Mouse (Mus musculus): Measurements from ENCODE around the gene Hspa5. TPM values are rescaled to one million over a fixed set of nuclear protein-coding genes. Genes with fewer than 3 reads are reported as not detected.
"Not testable (repeated sequence)": the region's sequence is repeated elsewhere in the genome, so short reads cannot be mapped to it uniquely, and the experiment has no call there.

Gene Hspa5
- total RNA-seq, 1 experiment from 2014 or later = 1,112 TPM

DNA sequence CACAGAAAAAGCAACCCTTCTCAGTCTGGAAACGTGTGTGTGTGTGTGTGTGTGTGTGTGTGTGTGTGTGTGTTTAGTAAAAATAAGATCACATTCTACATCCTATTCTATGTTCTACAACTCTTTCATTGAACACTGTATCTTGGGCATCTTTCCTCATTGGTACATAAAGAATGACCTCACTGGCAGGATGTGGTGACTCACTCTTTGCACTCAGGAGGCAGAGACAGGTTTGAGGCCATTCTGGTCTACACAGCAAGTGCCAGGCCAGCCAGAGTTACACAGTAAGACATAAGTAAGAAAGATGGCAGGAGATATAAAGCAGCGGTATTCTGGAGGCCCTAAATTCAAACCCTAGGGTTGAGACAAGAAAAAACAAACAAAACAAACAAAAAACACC, 8.9 kb upstream of the Hspa5 start:
- no peak for ATAC-seq (replicated peaks; ENCODE audit: insufficient number of reproducible peaks, low FRiP score, low TSS enrichment, poor library complexity, severe bottlenecking)

DNA sequence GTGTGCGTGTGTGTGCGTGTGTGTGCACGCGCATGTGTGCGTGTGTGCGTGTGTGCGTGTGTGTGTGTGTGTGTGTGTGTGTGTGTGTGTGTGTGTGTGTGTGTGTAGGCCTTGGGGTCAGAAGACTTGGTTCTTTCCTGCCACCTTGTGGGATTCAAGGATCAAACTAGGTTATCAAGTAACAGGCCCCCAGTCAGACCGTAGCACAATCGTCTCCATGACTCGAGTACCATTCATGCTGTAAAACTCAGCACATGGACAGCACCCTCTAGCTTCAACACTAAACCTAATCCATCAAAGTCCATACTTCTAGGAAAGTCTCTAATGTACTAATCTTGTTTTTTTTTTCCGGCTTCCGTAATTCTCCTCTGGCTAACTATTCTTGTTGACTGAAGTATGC, 7.0 kb upstream of the Hspa5 start:
- no peak for ATAC-seq (replicated peaks; ENCODE audit: insufficient number of reproducible peaks, low FRiP score, low TSS enrichment, poor library complexity, severe bottlenecking)

DNA sequence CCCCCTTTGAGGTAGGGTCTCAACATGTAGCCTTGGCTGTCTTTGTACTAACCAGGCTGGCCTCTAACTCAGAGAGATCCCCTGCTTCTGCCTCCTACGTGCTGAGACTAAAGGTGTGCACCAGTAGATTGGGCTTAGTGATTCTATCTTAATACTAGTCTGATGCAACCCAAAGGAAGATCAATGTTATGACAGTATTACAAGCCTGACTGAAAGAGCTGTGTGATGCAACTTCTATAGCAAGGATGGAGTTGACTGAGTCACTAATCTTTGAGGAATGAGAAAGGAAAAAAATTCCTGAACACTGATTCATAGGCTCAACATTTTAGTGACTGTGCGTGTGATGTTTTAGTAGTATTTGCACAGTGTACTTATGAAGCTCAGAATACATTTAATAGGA, 1.7 kb upstream of the Hspa5 start:
- ATAC-seq (replicated peaks; ENCODE audit: insufficient number of reproducible peaks, low FRiP score, low TSS enrichment, poor library complexity, severe bottlenecking) = no peak

DNA sequence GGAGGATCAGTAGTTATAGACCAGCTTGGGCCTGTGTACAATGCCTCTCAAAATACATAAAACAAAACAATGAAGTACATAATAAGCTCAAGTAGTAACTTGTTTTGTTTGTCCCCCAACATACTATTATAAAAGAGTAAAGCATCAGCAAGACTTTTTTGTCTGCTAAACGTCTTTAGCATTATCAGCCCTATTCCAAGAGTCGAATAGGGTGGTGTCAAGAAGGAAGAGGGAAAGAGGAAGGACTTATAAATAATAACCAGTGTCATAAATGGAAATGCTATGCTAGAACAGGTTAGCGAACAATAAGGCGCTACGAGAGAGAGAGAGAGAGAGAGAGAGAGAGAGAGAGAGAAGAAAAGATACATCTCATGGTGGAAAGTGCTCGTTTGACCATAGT, 819 bp upstream of the Hspa5 start:
- ATAC-seq (replicated peaks; ENCODE audit: insufficient number of reproducible peaks, low FRiP score, low TSS enrichment, poor library complexity, severe bottlenecking) = no peak

DNA sequence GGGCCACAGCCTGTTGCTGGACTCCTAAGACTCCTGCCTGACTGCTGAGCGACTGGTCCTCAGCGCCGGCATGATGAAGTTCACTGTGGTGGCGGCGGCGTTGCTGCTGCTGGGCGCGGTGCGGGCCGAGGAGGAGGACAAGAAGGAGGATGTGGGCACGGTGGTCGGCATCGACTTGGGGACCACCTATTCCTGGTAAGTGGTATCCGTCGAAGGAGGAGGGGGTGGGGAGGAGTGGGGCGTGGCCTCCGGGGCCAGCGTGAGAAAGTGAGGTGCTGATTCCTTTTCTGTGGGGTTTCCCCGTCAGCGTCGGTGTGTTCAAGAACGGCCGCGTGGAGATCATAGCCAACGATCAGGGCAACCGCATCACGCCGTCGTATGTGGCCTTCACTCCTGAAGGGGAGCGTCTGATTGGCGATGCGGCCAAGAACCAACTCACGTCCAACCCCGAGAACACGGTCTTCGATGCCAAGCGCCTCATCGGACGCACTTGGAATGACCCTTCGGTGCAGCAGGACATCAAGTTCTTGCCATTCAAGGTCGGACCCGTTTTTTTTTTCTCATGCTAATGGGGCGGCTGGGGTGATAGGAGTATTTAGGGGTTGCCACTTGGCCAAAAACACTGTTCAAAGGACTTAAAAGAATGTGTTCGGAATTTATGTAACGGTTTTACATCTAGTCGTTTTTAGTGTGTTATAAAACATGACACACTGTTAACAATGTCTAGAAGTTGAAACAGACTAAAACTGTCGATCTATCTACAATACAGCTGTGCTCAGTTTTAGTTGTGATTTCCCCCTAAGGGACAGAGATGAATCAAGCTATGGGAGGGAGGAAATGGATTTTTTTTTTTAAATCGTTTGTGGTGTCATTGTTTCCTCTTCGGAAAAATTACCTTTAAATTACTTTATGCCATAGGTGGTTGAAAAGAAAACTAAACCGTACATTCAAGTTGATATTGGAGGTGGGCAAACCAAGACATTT, 774 bp downstream of the Hspa5 start:
- peak; percentile 18 for ATAC-seq (replicated peaks; ENCODE audit: insufficient number of reproducible peaks, low FRiP score, low TSS enrichment, poor library complexity, severe bottlenecking)

DNA sequence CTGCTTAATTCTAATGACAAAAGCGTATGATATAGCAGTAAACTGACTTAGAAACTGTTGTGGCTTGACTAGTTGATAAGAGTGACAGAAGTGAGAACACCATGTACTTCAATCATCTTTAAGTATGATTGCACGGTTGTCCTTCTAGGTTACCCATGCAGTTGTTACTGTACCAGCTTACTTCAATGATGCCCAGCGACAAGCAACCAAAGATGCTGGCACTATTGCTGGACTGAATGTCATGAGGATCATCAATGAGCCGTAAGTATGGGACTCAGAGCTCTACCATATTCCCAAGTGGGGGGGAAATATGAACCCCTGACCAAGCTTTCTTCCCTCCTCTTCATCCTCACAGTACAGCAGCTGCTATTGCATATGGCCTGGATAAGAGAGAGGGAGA, 1.9 kb downstream of the Hspa5 start:
- ATAC-seq (replicated peaks; ENCODE audit: insufficient number of reproducible peaks, low FRiP score, low TSS enrichment, poor library complexity, severe bottlenecking) = no peak

DNA sequence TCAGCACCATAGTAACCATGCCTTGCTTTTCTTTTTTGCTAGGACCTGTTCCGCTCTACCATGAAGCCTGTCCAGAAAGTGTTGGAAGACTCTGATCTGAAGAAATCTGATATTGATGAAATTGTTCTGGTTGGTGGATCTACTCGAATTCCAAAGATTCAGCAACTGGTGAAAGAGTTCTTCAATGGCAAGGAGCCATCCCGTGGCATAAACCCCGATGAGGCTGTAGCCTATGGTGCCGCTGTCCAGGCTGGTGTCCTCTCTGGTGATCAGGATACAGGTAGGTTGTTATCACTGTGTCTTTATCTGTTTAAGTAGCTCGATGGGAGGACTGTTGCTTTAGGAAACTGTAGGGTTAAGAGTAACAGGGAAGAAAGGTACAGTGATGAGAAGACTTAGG, 2.7 kb downstream of the Hspa5 start:
- no peak for ATAC-seq (replicated peaks; ENCODE audit: insufficient number of reproducible peaks, low FRiP score, low TSS enrichment, poor library complexity, severe bottlenecking)

DNA sequence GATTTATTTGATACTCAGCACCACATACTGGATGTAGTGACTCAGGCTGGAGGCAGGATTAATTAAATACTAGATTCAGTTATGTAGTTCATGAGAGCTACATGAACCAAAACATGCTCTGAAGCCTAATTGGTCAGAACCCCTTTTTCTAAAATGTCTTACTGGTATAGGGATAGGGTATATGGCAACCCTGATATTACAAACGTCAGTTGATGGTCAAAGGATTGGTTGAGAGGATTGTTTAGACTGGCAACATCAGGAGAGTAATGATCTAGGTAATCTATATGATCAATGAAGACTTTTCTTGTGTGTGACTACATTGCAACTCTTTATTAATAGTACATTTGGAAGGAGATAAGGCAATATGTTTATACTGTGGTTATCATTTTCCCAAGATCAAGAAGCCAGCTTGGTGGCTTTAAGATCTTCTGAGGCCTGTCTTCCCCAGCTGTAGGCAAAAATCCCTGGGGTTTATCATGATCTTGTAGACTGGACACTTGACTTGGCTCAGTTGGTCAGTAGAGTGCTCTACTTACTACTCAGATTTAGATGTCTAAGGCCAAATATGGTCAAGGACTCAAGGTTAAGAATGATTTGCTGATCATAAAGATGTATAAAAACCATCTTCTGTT, 5.6 kb downstream of the Hspa5 start:
- ATAC-seq (replicated peaks; ENCODE audit: insufficient number of reproducible peaks, low FRiP score, low TSS enrichment, poor library complexity, severe bottlenecking) = no peak

DNA sequence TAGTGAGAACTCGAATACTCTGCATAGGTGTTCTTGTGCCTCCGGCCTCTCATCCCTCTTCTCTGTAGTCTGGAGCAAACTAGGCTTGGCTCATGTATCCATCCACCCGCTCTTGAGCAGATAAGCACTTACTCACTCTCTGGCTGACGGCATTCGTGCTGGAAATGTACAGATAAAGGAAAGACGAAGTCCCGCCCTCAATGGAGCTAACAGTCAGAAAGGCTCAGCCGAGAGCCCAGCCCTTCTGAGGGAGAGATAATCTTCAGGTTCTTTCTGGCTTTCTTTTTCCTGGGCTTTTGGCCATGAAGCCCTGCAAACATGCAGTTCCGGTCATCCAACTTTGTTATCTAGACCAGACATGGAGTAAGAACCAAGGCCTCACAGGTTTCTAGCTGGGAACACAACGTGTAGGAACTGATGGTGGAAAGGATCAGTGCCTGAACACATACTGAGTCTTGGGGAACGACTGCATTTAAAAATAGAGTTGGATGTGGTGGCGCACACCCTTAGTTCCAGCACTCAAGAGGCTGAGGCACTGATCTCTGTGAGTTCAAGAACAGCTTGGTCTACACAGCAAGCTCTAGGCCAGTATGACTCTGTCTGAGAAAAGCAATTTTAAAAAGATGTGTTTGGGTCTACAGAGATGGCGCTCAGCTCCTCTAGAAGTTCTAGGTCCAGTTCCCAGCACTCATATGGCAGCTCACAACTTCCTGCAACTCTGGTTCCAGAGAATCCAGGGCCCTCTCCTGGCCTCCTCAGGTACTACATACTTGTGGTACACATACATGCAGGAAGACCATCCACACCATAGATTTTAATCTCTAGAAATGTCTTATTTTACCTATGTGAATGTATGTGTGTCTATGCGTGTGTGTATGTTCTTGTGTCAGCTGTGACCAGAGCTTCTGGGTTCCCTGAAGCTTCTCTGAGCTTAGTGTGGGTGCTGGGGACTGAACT, 11.6 kb downstream of the Hspa5 start:
- no peak for ATAC-seq (replicated peaks; ENCODE audit: insufficient number of reproducible peaks, low FRiP score, low TSS enrichment, poor library complexity, severe bottlenecking)

DNA sequence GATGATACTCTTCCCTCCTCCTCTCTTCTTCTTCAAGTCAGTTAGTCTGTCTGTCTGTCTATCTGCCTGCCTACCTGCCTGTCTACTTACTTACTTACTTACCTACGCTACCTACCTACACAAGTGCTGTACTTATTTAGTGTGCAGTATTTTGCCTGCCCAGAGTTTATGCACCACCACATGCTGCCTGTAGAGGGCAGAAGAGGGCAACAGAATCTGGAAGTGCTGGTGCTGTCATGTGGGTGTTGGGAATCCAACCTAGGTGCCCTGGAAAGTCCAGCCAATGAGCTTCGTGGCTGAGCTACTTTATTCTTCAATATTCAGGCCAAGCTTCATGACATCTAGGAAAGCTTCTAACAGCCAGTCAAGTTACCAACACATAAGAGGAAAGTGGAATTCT, 12.3 kb downstream of the Hspa5 start:
- peak; percentile 84 for ATAC-seq (replicated peaks; ENCODE audit: insufficient number of reproducible peaks, low FRiP score, low TSS enrichment, poor library complexity, severe bottlenecking)

DNA sequence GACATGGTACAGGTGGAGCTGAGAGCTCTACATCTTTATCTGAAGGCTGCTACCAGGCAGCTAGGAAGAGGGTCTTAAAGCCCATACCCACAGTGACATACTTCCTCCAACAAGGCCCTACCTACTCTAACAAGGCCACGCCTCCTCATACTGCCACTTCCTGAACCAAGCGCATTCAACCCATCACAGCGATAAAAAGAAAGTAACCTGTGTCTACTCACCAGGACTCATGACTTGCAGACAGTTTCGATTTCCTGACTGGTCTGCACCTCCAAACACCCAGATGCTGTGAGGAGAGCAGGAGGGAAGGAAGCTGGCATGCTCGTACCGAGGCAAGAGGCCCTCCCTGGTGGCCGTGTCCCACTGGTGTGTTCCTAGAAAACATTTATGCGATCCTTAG, 18.5 kb downstream of the Hspa5 start:
- peak; percentile 82 for ATAC-seq (replicated peaks; ENCODE audit: insufficient number of reproducible peaks, low FRiP score, low TSS enrichment, poor library complexity, severe bottlenecking)

DNA sequence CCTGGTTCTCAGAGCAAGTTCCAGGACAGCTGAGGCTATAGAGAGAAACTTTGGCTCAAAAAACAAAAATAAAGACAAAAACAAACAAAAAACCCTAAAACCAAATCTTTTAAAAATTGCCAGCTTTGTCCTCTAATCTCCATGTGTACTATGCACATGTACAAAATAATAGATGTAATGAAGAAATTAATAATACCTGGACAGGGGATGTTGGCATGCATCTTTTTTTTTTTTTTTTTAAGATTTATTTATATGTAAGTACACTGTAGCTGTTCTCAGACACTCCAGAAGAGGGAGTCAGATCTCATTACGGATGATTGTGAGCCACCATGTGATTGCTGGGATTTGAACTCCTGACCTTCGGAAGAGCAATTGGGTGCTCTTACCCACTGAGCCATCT, 20.8 kb downstream of the Hspa5 start:
- ATAC-seq (replicated peaks; ENCODE audit: insufficient number of reproducible peaks, low FRiP score, low TSS enrichment, poor library complexity, severe bottlenecking) = not testable (repeated sequence)

DNA sequence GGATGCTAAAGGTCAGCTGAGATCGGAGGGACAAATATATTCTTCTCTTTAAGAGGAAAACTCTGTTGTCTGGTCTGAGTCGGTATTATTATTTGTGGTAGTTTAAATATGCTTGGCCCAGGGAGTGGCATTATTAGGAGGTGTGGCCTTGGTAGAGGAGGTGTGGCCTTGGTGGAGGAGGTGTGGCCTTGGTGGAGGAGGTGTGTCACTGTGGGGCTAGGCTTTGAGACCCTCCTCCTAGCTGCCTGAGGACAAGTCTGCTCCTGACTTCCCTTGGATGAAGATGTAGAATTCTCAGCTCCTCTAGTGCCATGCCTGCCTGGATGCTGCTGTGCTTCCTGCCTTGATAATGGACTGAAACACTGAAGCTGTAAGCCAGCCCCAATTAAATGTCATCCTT, 22.7 kb downstream of the Hspa5 start:
- ATAC-seq (replicated peaks; ENCODE audit: insufficient number of reproducible peaks, low FRiP score, low TSS enrichment, poor library complexity, severe bottlenecking) = no peak

DNA sequence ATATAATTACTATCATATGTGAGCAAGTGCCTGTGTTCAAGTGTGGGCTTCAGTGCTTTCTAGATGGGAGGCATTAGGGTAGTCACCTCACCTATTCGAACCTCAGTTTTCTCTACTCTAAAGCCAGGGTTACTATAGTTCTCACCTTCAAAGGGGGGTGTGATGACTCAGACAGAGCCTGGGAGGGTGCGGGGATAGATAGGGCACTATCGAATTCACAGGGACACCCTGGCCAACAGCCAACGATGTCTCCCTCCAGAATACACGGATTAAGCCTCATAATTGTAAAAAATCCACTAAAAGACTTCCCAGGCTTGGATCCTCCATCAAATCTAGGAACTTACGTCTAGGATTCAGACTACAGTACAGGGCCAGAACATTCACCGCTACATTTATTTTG, 23.7 kb downstream of the Hspa5 start:
- ATAC-seq (replicated peaks; ENCODE audit: insufficient number of reproducible peaks, low FRiP score, low TSS enrichment, poor library complexity, severe bottlenecking) = no peak

DNA sequence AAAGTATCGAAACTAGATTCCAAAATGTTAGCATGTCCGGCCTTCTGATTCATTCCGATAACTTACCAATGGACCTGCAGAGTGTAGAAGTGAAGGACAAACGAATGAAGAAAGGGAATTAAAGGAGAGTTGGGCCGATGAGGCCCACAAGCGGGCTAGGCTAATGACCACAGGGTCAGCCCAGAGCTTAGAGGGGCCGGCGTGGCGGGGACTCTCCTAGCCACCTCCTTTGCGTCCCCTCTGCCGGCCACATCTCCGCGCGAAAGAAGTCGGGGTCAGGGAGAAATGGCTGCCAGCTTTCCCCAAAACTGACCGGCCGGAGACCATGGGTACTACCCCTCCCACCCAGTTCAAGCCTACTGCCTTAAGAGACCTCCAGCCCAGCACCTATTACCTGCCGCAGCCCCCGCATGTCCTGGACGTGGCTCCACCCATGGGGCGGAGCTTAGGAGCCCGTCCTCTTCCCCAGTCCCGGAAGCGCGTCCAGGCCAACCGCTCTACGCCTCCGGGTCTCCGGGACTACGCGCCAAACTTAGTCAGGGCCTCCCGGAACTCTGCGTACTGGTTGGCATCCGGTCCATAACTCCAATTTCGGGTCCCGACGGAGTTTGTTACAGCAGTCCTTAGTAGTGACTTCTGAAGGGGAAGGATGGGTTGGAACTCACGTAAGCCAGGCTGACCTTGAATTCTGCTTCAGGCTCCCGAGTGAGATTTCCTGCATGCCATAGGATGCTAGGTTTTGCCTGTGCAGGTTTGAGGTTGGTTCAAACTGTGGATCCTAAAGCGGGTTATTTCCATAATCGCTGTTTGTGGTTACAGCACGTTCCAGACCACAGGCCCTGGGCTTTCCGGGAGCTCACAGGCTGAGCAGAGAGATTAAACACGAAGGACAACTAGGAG, 27.8 kb downstream of the Hspa5 start, which contains the start of gene Rabepk:
Gene Rabepk (minus strand): TSS at position 556 of the 900 bp plus-strand sequence.
- peak; percentile 67 for ATAC-seq (replicated peaks; ENCODE audit: insufficient number of reproducible peaks, low FRiP score, low TSS enrichment, poor library complexity, severe bottlenecking)

DNA sequence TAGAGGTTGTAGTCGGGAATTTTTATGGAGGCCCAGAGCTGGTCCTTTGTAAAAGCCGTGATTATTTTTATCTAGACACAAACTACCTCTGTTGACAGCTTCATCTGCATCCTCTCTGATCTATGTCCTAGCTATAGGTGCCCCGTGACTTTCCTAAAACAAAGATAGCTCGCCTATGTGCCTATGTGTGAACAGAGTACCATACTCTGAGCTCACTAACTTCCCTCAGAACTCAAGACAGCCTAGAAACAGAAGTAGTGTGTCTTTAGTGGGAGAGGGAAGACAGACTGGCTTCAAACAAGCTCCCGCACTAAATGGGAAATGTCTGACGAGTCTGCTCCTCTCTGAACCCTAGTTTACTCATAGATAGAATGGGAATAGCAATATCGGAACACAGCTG, 28.6 kb downstream of the Hspa5 start:
- no peak for ATAC-seq (replicated peaks; ENCODE audit: insufficient number of reproducible peaks, low FRiP score, low TSS enrichment, poor library complexity, severe bottlenecking)

DNA sequence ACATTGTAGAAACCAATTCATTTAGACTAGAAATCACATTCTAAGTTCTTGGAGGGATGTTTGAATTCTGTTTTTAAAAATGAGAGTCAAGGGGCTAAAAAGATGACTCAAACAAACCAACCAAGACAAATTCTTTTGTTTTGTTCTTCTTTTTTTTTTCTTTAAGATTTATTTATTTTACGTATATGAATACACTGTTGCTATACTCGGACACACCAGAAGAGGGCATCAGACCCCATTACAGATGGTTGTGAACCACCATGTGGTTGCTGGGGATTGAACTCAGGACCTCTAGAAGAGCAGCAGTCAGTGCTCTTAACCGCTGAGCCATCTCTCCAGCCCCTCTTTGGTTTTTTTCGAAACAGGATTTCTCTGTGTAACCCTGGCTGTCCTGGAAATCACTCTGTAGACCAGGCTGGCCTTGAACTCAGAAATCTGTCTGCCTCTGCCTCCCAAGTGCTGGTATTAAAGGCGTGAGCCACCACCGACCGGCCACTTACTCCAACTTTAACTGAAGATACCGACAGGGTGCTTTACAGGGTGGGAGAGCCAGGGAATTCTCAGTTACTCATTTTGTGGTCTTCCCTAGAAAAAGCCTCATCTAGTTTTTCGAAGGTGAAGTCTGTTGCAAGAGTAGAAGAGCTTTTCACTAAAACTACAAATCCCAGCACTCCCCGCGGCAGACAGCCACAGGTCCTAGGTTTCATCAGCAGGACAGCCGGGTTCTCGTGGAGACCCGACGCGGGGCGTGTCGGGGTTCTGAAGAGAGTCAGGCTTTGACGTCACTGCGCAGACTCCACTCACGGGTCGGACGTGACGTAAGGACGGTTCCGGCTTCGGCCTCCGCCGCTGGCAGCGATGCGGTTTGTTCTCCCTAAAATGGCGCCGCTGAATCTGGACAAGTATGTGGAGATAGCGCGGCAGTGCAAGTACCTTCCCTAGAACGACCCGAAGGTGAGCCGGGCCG, 30.0 kb downstream of the Hspa5 start:
- ATAC-seq (replicated peaks; ENCODE audit: insufficient number of reproducible peaks, low FRiP score, low TSS enrichment, poor library complexity, severe bottlenecking) = peak; percentile 96

Measured in monocyte, adult 5-6 weeks (primary cell).